Mouse (Mus musculus) ES-E14 (cell line): ENCODE measurements at regions not wholly inside any gene's neighbourhood (a gene's known extent, or its start where the extent isn't known, plus 50 kb on each side); places are given as distances from the start of the nearest gene placed in this dataset.

Experiments
- DNase-seq: peaks from one replicate; pipeline ENCODE4 v3.0.0-alpha.2; 2013; ENCODE audit warnings: low read depth, low spot score
- H3K27ac ChIP-seq: 2 replicates; pipeline ENCODE4 v1.5.1; 2012; ENCODE audit warnings: low read depth, mild to moderate bottlenecking, low read length, moderate library complexity, mixed read lengths; ENCODE audit not compliant: poor library complexity, insufficient read depth, severe bottlenecking
- H3K36me3 ChIP-seq: 2 replicates; pipeline ENCODE4 v1.6.1; 2012; ENCODE audit warnings: mild to moderate bottlenecking, low read length, moderate library complexity, mixed read lengths; ENCODE audit not compliant: control insufficient read depth, poor library complexity, insufficient read depth, severe bottlenecking
- H3K4me1 ChIP-seq, 2 experiments: fragments of 150-350 bp in 1 of 2; sonication (generic) in 1 of 2; 2 replicates each; pipeline ENCODE4 v1.6.1; 2012; ENCODE audit warnings: low read length in 2 of 2, mild to moderate bottlenecking in 1 of 2, mixed read lengths in 1 of 2; ENCODE audit not compliant: control insufficient read depth in 2 of 2, insufficient read depth in 2 of 2, poor library complexity in 1 of 2
- H3K4me3 ChIP-seq, 2 experiments: fragments of 150-350 bp in 1 of 2; sonication (generic) in 1 of 2; 2 replicates each; pipeline ENCODE4 v1.5.1; 2012; ENCODE audit warnings: low read length in 2 of 2, low read depth in 1 of 2, mild to moderate bottlenecking in 1 of 2, mixed read lengths in 1 of 2; ENCODE audit not compliant: insufficient read depth in 1 of 2, poor library complexity in 1 of 2, severe bottlenecking in 1 of 2
- H3K9ac ChIP-seq: 2 replicates; pipeline ENCODE4 v1.6.1; 2012; ENCODE audit warnings: low read depth, mild to moderate bottlenecking, low read length, mixed read lengths; ENCODE audit not compliant: poor library complexity, insufficient read depth, severe bottlenecking
- H3K9me3 ChIP-seq: fragments of 150-350 bp; sonication (generic); 2 replicates; pipeline ENCODE4 v1.6.1; 2012; ENCODE audit warnings: low read depth, mild to moderate bottlenecking, low read length; ENCODE audit not compliant: control insufficient read depth, insufficient read depth
- CHD2 ChIP-seq: IDR thresholded peaks from 2 replicates; pipeline ENCODE4 v1.6.1; 2014; ENCODE audit warnings: mild to moderate bottlenecking, low read depth, low read length, inconsistent platforms
- HCFC1 ChIP-seq: IDR thresholded peaks from 2 replicates; pipeline ENCODE4 v1.6.1; 2012; ENCODE audit warnings: low read length, inconsistent platforms, borderline replicate concordance; ENCODE audit not compliant: insufficient read depth
- MAFK ChIP-seq: IDR thresholded peaks from 2 replicates; pipeline ENCODE4 v1.6.1; 2014; ENCODE audit warnings: mild to moderate bottlenecking, low read depth, low read length, inconsistent platforms; ENCODE audit not compliant: insufficient read depth
- ZC3H11A ChIP-seq: IDR thresholded peaks from 2 replicates; pipeline ENCODE4 v1.6.1; 2012; ENCODE audit warnings: low read depth, mild to moderate bottlenecking, inconsistent platforms, low read length, borderline replicate concordance
- ZNF384 ChIP-seq: IDR thresholded peaks from 2 replicates; pipeline ENCODE4 v1.6.1; 2012; ENCODE audit warnings: low read depth, low read length, inconsistent platforms
- in situ Hi-C, 2 experiments: fragments of 600-800 bp; cut with MboI; formaldehyde crosslinking; loops; one replicate each; pipeline ENCODE4 v1.15.1; 2025; ENCODE audit warnings: low sequenced_read_pairs in 2 of 2, inconsistent platforms in 1 of 2; ENCODE audit not compliant: unreplicated experiment in 2 of 2

DNA sequence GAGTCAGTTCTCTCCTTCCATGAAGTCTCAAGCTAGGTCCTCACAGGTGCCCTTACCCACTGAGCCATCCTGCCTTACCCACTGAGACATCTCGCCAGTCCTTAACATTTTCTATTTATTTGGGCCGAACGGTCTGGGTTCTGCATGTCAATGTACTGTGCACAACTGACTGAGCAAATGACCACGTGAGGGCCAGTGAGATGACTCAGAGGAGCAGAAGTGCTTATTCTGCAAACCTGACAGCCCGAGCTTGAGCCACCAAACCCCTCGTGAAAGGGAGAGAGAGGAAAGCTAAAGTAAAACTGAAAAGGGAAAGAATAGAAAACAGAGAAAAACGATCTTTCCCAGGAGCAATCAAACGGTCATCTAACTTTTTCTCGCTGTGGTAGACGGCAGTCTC is 52.2 kb upstream of the Nmd3 start:
- no peak for DNase-seq
- H3K4me1 ChIP-seq = no peaks in the 10 kb centered on the region
- no peaks in the 10 kb centered on the region for H3K36me3 ChIP-seq
- TF ChIP-seq MAFK (no peak), ZNF384 (no peak), HCFC1 (no peak), CHD2 (no peak), ZC3H11A (no peak)
- no peak overlapping the region for H3K4me3 ChIP-seq
- no peak overlapping the region for H3K27ac ChIP-seq
- no peak overlapping the region for H3K9ac ChIP-seq
- H3K9me3 ChIP-seq = no peaks in the 10 kb centered on the region
- in situ Hi-C loops = no loop called here

DNA sequence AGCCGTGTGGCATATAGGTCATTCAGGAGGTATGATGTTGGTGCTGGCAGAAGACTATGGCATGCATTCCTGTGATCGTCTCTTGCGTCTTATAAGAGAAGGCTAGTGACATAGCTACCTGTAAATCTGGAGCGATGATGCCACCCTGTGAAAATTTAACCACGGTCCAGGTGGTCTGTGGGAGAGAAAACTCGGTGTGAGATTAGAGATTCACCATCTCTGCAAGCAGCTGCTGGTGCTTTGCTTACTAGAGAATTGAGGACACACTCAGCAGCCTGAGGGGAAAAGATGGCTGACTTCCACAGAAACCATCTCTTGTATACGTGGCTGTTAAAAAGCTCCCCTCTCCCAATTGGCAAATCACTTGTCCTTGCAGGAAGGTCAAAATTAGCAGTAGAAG is 54.0 kb upstream of the Nmd3 start:
- H3K9me3 ChIP-seq = no peaks in the 10 kb centered on the region
- no peaks in the 10 kb centered on the region for H3K36me3 ChIP-seq
- no peak for DNase-seq
- no peak overlapping the region for H3K27ac ChIP-seq
- H3K4me3 ChIP-seq = no peak overlapping the region
- H3K4me1 ChIP-seq = no peaks in the 10 kb centered on the region
- in situ Hi-C loops = no loop called here
- no peak overlapping the region for H3K9ac ChIP-seq
- no peak for TF ChIP-seq ZNF384
- TF ChIP-seq CHD2 = no peak
- no peak for TF ChIP-seq HCFC1
- TF ChIP-seq MAFK = no peak
- TF ChIP-seq ZC3H11A = no peak

DNA sequence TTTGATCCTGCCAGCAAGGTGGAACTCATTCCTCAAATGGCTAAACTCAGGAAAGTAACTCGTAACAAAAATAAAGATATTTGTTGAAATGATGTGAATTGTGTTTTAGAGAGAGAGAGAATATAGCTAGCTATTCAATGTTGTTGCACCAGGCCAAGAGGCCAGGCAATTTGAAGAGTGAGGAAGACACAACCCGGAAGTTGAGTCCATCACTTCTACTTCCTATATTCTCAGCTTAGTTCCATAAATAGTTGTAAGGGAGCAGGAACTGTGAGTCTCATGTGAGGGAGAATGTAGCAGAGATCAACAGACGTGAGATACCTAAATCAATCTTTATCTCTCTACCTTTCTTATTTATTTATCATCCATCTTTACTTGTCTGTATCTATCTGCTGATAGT is 54.4 kb upstream of the Nmd3 start:
- Histone ChIP-seq H3K9me3 (no peaks in the 10 kb centered on the region), H3K9ac (no peak overlapping the region), H3K4me1 (no peaks in the 10 kb centered on the region), H3K4me3 (no peak overlapping the region), H3K36me3 (no peaks in the 10 kb centered on the region), H3K27ac (no peak overlapping the region)
- DNase-seq = no peak
- TF ChIP-seq CHD2 (no peak), ZC3H11A (no peak), ZNF384 (no peak), HCFC1 (no peak), MAFK (no peak)
- in situ Hi-C loops = no loop called here

DNA sequence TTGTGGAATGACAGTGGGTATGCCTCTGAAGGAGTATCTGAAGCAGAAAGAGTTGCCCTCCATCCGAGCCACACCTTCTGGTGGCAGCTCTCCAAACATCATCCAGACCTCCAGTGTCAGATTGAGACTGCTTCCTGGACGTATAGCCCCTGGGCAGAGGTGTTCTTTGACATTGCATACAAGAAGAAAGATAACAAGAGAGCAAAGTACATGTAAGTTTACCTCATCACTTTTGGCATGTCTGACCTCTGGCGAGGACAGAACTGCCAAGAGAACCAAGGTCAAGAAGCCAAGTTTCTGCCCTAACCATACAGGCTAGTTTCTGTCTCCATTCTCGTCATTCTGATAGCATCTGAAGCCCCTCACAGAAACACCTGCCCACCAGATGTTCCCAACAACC is 57.5 kb upstream of the Nmd3 start:
- in situ Hi-C loops = no loop called here

DNA sequence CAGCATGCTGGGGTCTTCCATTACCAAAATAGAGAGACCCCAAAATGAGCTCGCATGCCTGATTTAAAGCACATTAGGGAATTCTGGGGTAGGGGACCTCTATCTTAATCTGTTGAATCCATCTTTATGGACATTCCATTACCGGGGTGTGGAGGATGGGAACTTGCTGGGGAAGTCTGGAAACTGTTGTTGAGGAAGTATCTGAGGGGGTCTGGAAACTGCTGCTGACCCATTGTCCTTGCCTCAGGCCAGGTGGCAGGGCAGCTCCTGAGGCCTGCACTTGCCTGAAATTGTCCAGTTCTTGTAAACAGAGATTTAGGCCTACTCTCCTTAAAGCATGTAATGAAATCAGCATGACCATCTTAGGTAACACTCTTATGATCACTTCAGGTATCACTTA is 59.4 kb upstream of the B3galnt1 start:
- no peaks in the 10 kb centered on the region for H3K36me3 ChIP-seq
- no peak for TF ChIP-seq HCFC1
- no peak for TF ChIP-seq ZNF384
- TF ChIP-seq ZC3H11A = no peak
- TF ChIP-seq CHD2 = 0 out of 2 replicates have a peak, but pooled peaks have one; percentile 27
- in situ Hi-C loops = no loop called here
- H3K9me3 ChIP-seq = no peaks in the 10 kb centered on the region
- H3K4me1 ChIP-seq = peaks cover 7 to 8% of the 10 kb centered on the region in 2 experiments
- no peak for DNase-seq
- no peak overlapping the region for H3K4me3 ChIP-seq
- H3K27ac ChIP-seq = no peak overlapping the region
- no peak overlapping the region for H3K9ac ChIP-seq

More for the DNA sequence above, 57.5 kb upstream of the Nmd3 start:
- Histone ChIP-seq H3K27ac (no peak overlapping the region), H3K9ac (no peak overlapping the region), H3K4me3 (no peak overlapping the region), H3K36me3 (no peaks in the 10 kb centered on the region), H3K9me3 (no peaks in the 10 kb centered on the region), H3K4me1 (peaks cover 0 to 1% of the 10 kb centered on the region in 2 experiments; a peak in 2 of 4 replicates)
- TF ChIP-seq CHD2 (no peak), MAFK (no peak), ZC3H11A (no peak), HCFC1 (no peak), ZNF384 (no peak)
- no peak for DNase-seq
